Mouse (Mus musculus) ES-CJ7 (cell line): Measurements from ENCODE around the gene Asb18.
A peak's percentile ranks its signal among the peaks of the same experiment; 100 is the strongest.

ENCODE experiments used
- DNase-seq: peaks from one replicate; pipeline ENCODE4 v3.0.0; 2011; ENCODE audit warnings: low read depth, low spot score

Gene Asb18

GRCm38 (mm10) chr1:89933786-89934185 is 80.7 kb downstream of the Asb18 start:
- DNase-seq, result peak; percentile 73

- no peak for DNase-seq
Observed at GRCm38 (mm10) chr1:89933028-89933427, 81.4 kb downstream of the Asb18 start.

GRCm38 (mm10) chr1:89932616-89933015 is 81.8 kb downstream of the Asb18 start:
- peak; percentile 56 for DNase-seq

- DNase-seq, result no peak
Observed at GRCm38 (mm10) chr1:89932021-89932423, 82.4 kb downstream of the Asb18 start.

- peak; percentile 98 for DNase-seq
Observed at GRCm38 (mm10) chr1:89931120-89931519, 83.3 kb downstream of the Asb18 start, which contains the start of gene Gbx2. Gene Gbx2 (minus strand): TSS chr1:89931179.

- DNase-seq, result peak; percentile 44
Observed at GRCm38 (mm10) chr1:89930551-89930950, 83.9 kb downstream of the Asb18 start.

GRCm38 (mm10) chr1:89929721-89930505 is 84.6 kb downstream of the Asb18 start:
- peak; percentile 60 for DNase-seq

- no peak for DNase-seq
Observed at GRCm38 (mm10) chr1:89929181-89929580, 85.3 kb downstream of the Asb18 start.

GRCm38 (mm10) chr1:89928676-89929075 is 85.8 kb downstream of the Asb18 start:
- no peak for DNase-seq

- DNase-seq, result peak; percentile 79
Observed at GRCm38 (mm10) chr1:89927061-89927661, 87.3 kb downstream of the Asb18 start.

- DNase-seq, result peak; percentile 47
Observed at GRCm38 (mm10) chr1:89926583-89927060, 87.8 kb downstream of the Asb18 start.

GRCm38 (mm10) chr1:89925501-89926190 is 88.8 kb downstream of the Asb18 start:
- DNase-seq, result no peak

- no peak for DNase-seq
Observed at GRCm38 (mm10) chr1:89923642-89924020, 90.8 kb downstream of the Asb18 start.

- DNase-seq, result peak; percentile 77
Observed at GRCm38 (mm10) chr1:89922883-89923641, 91.4 kb downstream of the Asb18 start.

- no peak for DNase-seq
Observed at GRCm38 (mm10) chr1:89922282-89922681, 92.2 kb downstream of the Asb18 start.

GRCm38 (mm10) chr1:89921806-89922205 is 92.7 kb downstream of the Asb18 start:
- peak; percentile 78 for DNase-seq

- DNase-seq, result no peak
Observed at GRCm38 (mm10) chr1:89919206-89919605, 95.3 kb downstream of the Asb18 start.

- DNase-seq, result peak; percentile 52
Observed at GRCm38 (mm10) chr1:89918111-89918510, 96.4 kb downstream of the Asb18 start.

GRCm38 (mm10) chr1:89913611-89914010 is 100.9 kb downstream of the Asb18 start:
- no peak for DNase-seq

GRCm38 (mm10) chr1:89912392-89912791 is 102.1 kb downstream of the Asb18 start:
- DNase-seq, result no peak

GRCm38 (mm10) chr1:89909796-89910195 is 104.7 kb downstream of the Asb18 start:
- DNase-seq, result no peak

GRCm38 (mm10) chr1:89902641-89903040 is 111.8 kb downstream of the Asb18 start:
- no peak for DNase-seq
